Mouse (Mus musculus) ovary, postnatal 36 days (tissue): ENCODE data around the gene Trim45.

Experiments
- DNase-seq: peaks from one replicate; pipeline ENCODE4 v3.0.0; 2022; ENCODE audit warnings: low spot score, mixed read lengths

The Trim45 gene

GRCm38 (mm10) chr3:100921825-100922505, at the start of gene Trim45:
TSS of gene Trim45 (plus strand) at chr3:100922202.
- peak; percentile 95 for DNase-seq

- no peak for DNase-seq
These were observed 44.9 kb upstream of the Trim45 start for GRCm38 (mm10) chr3:100877057-100877456.

- DNase-seq: no peak
These were observed 40.6 kb upstream of the Trim45 start for GRCm38 (mm10) chr3:100881403-100881802.

GRCm38 (mm10) chr3:100881843-100882634, 40.0 kb upstream of the Trim45 start:
- no peak for DNase-seq

- DNase-seq: no peak
These were observed 32.8 kb upstream of the Trim45 start for GRCm38 (mm10) chr3:100889234-100889633.

GRCm38 (mm10) chr3:100890406-100890805, 31.6 kb upstream of the Trim45 start:
- DNase-seq: no peak

GRCm38 (mm10) chr3:100892383-100893335, 29.3 kb upstream of the Trim45 start:
- DNase-seq: no peak

- no peak for DNase-seq
These were observed 26.5 kb upstream of the Trim45 start for GRCm38 (mm10) chr3:100895500-100895899.

- DNase-seq: no peak
These were observed 15.9 kb upstream of the Trim45 start for GRCm38 (mm10) chr3:100906128-100906527.

GRCm38 (mm10) chr3:100906916-100907315, 15.1 kb upstream of the Trim45 start:
- peak; percentile 24 for DNase-seq

GRCm38 (mm10) chr3:100908594-100908993, 13.4 kb upstream of the Trim45 start:
- no peak for DNase-seq

- no peak for DNase-seq
These were observed 11.4 kb upstream of the Trim45 start for GRCm38 (mm10) chr3:100910621-100911020.

GRCm38 (mm10) chr3:100911026-100911425, 11.0 kb upstream of the Trim45 start:
- no peak for DNase-seq

GRCm38 (mm10) chr3:100911498-100912213, 10.3 kb upstream of the Trim45 start:
- DNase-seq: peak; percentile 15

- DNase-seq: no peak
These were observed 5.2 kb upstream of the Trim45 start for GRCm38 (mm10) chr3:100916844-100917243.

- no peak for DNase-seq
These were observed 1.3 kb upstream of the Trim45 start for GRCm38 (mm10) chr3:100920611-100921140.

GRCm38 (mm10) chr3:100922506-100923375, 739 bp downstream of the Trim45 start:
- no peak for DNase-seq

GRCm38 (mm10) chr3:100924065-100924732, 2.2 kb downstream of the Trim45 start:
- DNase-seq: no peak

GRCm38 (mm10) chr3:100925176-100925575, 3.2 kb downstream of the Trim45 start:
- no peak for DNase-seq
